In the genomic region with DNA sequence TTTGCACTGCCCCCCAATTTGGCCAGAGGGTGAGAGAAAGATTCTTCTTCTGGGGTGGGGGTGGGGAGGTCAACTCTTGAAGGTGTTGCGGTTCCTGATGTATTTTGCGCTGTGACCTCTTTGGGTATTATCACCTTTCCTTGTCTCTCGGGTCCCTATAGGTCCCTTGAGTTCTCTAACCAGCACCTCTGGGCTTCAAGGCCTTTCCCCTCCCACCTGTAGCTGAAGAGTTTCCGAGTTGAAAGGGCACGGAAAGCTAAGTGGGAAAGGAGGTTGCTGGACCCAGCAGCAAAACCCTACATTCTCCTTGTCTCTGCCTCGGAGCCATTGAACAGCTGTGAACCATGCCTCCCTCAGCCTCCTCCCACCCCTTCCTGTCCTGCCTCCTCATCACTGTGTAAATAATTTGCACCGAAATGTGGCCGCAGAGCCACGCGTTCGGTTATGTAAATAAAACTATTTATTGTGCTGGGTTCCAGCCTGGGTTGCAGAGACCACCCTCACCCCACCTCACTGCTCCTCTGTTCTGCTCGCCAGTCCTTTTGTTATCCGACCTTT, we compare ENCODE assay signal across 13 mouse cellular contexts. TPM values are rescaled to one million over a fixed set of nuclear protein-coding genes. Genes with fewer than 3 reads are reported as not detected.
A peak's percentile ranks its signal among the peaks of the same experiment; 100 is the strongest.
DNase-seq lines count a peak whose midpoint lies in the region; ATAC-seq and TF ChIP-seq lines count a peak whose summit lies in the region.
"Had no signal": no experiment of that assay in that cellular context is flagged by ENCODE, and none has a peak within 500 bp of the region (broad histone marks: within the 10 kb centered on the region; RNA-seq: fewer than 3 reads in every experiment).

No protein-coding gene starts in this region.

- H3ac ChIP-seq in myocyte (ENCODE audit: control insufficient read depth, insufficient read length): peak overlapping the region; percentile 2

- H3K79me2 ChIP-seq in myocyte (ENCODE audit: control insufficient read depth, insufficient read depth): no peaks in the 10 kb centered on the region

- 0 out of 2 replicates have a peak overlapping the region, but pooled peaks have one; percentile 8 for H3K4me2 ChIP-seq in heart, postnatal 0 days (ENCODE audit: low read depth, low read length)
- H3K4me2 ChIP-seq in hindbrain, postnatal 0 days (ENCODE audit: low read depth, low read length): peak overlapping the region; percentile 49
- H3K4me2 ChIP-seq in myocyte (ENCODE audit: low read depth): peak overlapping the region; percentile 22
- H3K4me2 ChIP-seq in liver, postnatal 0 days (ENCODE audit: low read depth, low read length): no peak overlapping the region
- H3K4me2 ChIP-seq in liver, embryonic 11.5 days: no peak overlapping the region
- H3K4me2 ChIP-seq: liver, embryonic 13.5 days had no signal

- no peak for DNase-seq in heart, postnatal 0 days (ENCODE audit: low spot score)
- no peak for DNase-seq in heart, postnatal 25 days (ENCODE audit: low spot score)
- DNase-seq in embryonic facial prominence, embryonic 10.5 days (ENCODE audit: low spot score): no peak
- DNase-seq in hindbrain, postnatal 0 days (ENCODE audit: low spot score): no peak
- DNase-seq in liver, postnatal 0 days: no peak
- no peak for DNase-seq in liver, embryonic 11.5 days (ENCODE audit: low spot score)
- DNase-seq: cerebellum, adult 11 months; liver, embryonic 13.5 days had no signal

- no peak for ATAC-seq in heart, postnatal 0 days (ENCODE audit: insufficient read depth, low read depth)
- no peak for ATAC-seq in hindbrain, postnatal 0 days
- no peak for ATAC-seq in liver, postnatal 0 days
- no peak for ATAC-seq in activated CD4-positive, CD25-positive, alpha-beta regulatory T cell, adult 4 months
- ATAC-seq in liver, embryonic 11.5 days (replicated peaks; ENCODE audit: low FRiP score): no peak

- no peak for TF ChIP-seq POLR2A in myocyte (IDR thresholded peaks at IDR 0.05; ENCODE audit: insufficient read length, low read depth)

- 6% methylated on average over 13 of the region's 13 CpGs for WGBS in heart, postnatal 0 days
- 8% methylated on average over 13 of the region's 13 CpGs for WGBS in embryonic facial prominence, embryonic 10.5 days
- 7% methylated on average over 13 of the region's 13 CpGs for WGBS in hindbrain, postnatal 0 days
- 3% methylated on average over 13 of the region's 13 CpGs for WGBS in liver, postnatal 0 days (ENCODE audit: insufficient replicate concordance)
- 6% methylated on average over 13 of the region's 13 CpGs for WGBS in liver, embryonic 11.5 days

- H3K27me3 ChIP-seq in heart, postnatal 0 days (ENCODE audit: control insufficient read depth, insufficient read depth, low read length): peaks cover 98% of the 10 kb centered on the region
- peaks cover 100% of the 10 kb centered on the region for H3K27me3 ChIP-seq in embryonic facial prominence, embryonic 10.5 days (replicated peaks; ENCODE audit: low read depth, poor library complexity, severe bottlenecking)
- peaks cover 88% of the 10 kb centered on the region for H3K27me3 ChIP-seq in hindbrain, postnatal 0 days (ENCODE audit: insufficient read depth, low read length)
- H3K27me3 ChIP-seq in myocyte (ENCODE audit: control insufficient read depth, insufficient read depth, insufficient read length): peaks cover 70% of the 10 kb centered on the region
- H3K27me3 ChIP-seq in liver, postnatal 0 days (ENCODE audit: insufficient read depth, low read length): peaks cover 98% of the 10 kb centered on the region
- H3K27me3 ChIP-seq in liver, embryonic 11.5 days (replicated peaks; ENCODE audit: control insufficient read depth, insufficient read depth, low read length): peaks cover 100% of the 10 kb centered on the region

- H3K9me3 ChIP-seq in heart, postnatal 0 days (replicated peaks; ENCODE audit: control insufficient read depth, low read length): no peaks in the 10 kb centered on the region
- no peaks in the 10 kb centered on the region for H3K9me3 ChIP-seq in embryonic facial prominence, embryonic 10.5 days
- H3K9me3 ChIP-seq in hindbrain, postnatal 0 days (ENCODE audit: low read length): no peaks in the 10 kb centered on the region
- no peaks in the 10 kb centered on the region for H3K9me3 ChIP-seq in liver, postnatal 0 days (ENCODE audit: low read length)
- H3K9me3 ChIP-seq in liver, embryonic 11.5 days (ENCODE audit: control insufficient read depth, low read length): no peaks in the 10 kb centered on the region
- H3K9me3 ChIP-seq: liver, embryonic 13.5 days had no signal

- no peak overlapping the region for H3K27ac ChIP-seq in heart, postnatal 0 days (ENCODE audit: low read depth)
- no peak overlapping the region for H3K27ac ChIP-seq in embryonic facial prominence, embryonic 10.5 days (replicated peaks)
- no peak overlapping the region for H3K27ac ChIP-seq in hindbrain, postnatal 0 days
- no peak overlapping the region for H3K27ac ChIP-seq in liver, postnatal 0 days (ENCODE audit: low read depth)
- H3K27ac ChIP-seq in liver, embryonic 11.5 days (ENCODE audit: low read depth, low read length): no peak overlapping the region
- H3K27ac ChIP-seq: liver, embryonic 13.5 days had no signal

- peaks cover 21% of the 10 kb centered on the region for H3K4me1 ChIP-seq in heart, postnatal 0 days (ENCODE audit: control insufficient read depth, insufficient read depth)
- H3K4me1 ChIP-seq in embryonic facial prominence, embryonic 10.5 days: peaks cover 58% of the 10 kb centered on the region
- 0 out of 2 replicates have a peak, but pooled peaks cover 7% of the 10 kb centered on the region for H3K4me1 ChIP-seq in hindbrain, postnatal 0 days (ENCODE audit: insufficient read depth, low read length)
- peaks cover 15% of the 10 kb centered on the region for H3K4me1 ChIP-seq in liver, postnatal 0 days (ENCODE audit: insufficient read depth)
- peaks cover 11% of the 10 kb centered on the region for H3K4me1 ChIP-seq in liver, embryonic 11.5 days (replicated peaks; ENCODE audit: control insufficient read depth, insufficient read depth, low read length)

- no peaks in the 10 kb centered on the region for H3K36me3 ChIP-seq in heart, postnatal 0 days (replicated peaks; ENCODE audit: control insufficient read depth, insufficient read depth, low read length)
- no peaks in the 10 kb centered on the region for H3K36me3 ChIP-seq in embryonic facial prominence, embryonic 10.5 days (replicated peaks)
- no peaks in the 10 kb centered on the region for H3K36me3 ChIP-seq in hindbrain, postnatal 0 days (ENCODE audit: insufficient read depth, low read length)
- no peaks in the 10 kb centered on the region for H3K36me3 ChIP-seq in myocyte (ENCODE audit: control insufficient read depth, insufficient read depth)
- H3K36me3 ChIP-seq in liver, postnatal 0 days (replicated peaks; ENCODE audit: insufficient read depth, low read length): no peaks in the 10 kb centered on the region
- no peaks in the 10 kb centered on the region for H3K36me3 ChIP-seq in liver, embryonic 11.5 days (ENCODE audit: control insufficient read depth, insufficient read depth, low read length)
- H3K36me3 ChIP-seq: liver, embryonic 13.5 days had no signal

- intact Hi-C loops in heart, postnatal 25 days (cut with DNase I): no loop called here

- H3K9ac ChIP-seq in heart, postnatal 0 days (replicated peaks; ENCODE audit: low read depth, low read length): no peak overlapping the region
- H3K9ac ChIP-seq in hindbrain, postnatal 0 days (replicated peaks; ENCODE audit: low read length): peak overlapping the region; percentile 15; the same call in 1 of the 2 replicates
- no peak overlapping the region for H3K9ac ChIP-seq in liver, postnatal 0 days (replicated peaks)
- H3K9ac ChIP-seq in liver, embryonic 11.5 days (ENCODE audit: low read depth, low read length): no peak overlapping the region
- H3K9ac ChIP-seq: liver, embryonic 13.5 days had no signal

- H3K4me3 ChIP-seq in heart, postnatal 0 days (ENCODE audit: low read depth, low read length): peak overlapping the region; percentile 33
- peak overlapping the region; percentile 41 for H3K4me3 ChIP-seq in embryonic facial prominence, embryonic 10.5 days
- H3K4me3 ChIP-seq in hindbrain, postnatal 0 days (ENCODE audit: low read length): peak overlapping the region; percentile 32
- no peak overlapping the region for H3K4me3 ChIP-seq in myocyte
- no peak overlapping the region for H3K4me3 ChIP-seq in liver, postnatal 0 days (ENCODE audit: low read depth, low read length)
- no peak overlapping the region for H3K4me3 ChIP-seq in liver, embryonic 11.5 days (ENCODE audit: low read depth, low read length)

- TF ChIP-seq CTCF in heart, postnatal 0 days (IDR thresholded peaks at IDR 0.05; ENCODE audit: low read depth): no peak
- no peak for TF ChIP-seq CTCF in hindbrain, postnatal 0 days (IDR thresholded peaks at IDR 0.05; ENCODE audit: low read depth)
- no peak for TF ChIP-seq CTCF in liver, postnatal 0 days (IDR thresholded peaks at IDR 0.05; ENCODE audit: low read depth)

- no peak for TF ChIP-seq EP300 in heart, postnatal 0 days (IDR thresholded peaks at IDR 0.05; ENCODE audit: low read depth)
- no peak for TF ChIP-seq EP300 in liver, postnatal 0 days (IDR thresholded peaks at IDR 0.05; ENCODE audit: low read depth)

RNA-seq across cellular contexts. Expression of a gene that starts 3.6 kb away (rescaled TPM):
- not detected in 2 replicates for total RNA-seq in heart, postnatal 0 days (2014; rRNA removed; ENCODE audit: low replicate concordance)
- polyA plus RNA-seq in heart, postnatal 0 days (2015; fragmentation: Nextera tagmentation; extraction: Ambion mirVana): not detected in 2 replicates
- total RNA-seq in heart, postnatal 25 days (2021): not detected
- polyA plus RNA-seq in embryonic facial prominence, embryonic 10.5 days (2016; fragmentation: Nextera tagmentation; extraction: Ambion mirVana): 1.0 and 1.5 TPM in 2 replicates
- 0.05 TPM in 1 of 2 replicates, not detected in the other for total RNA-seq in hindbrain, postnatal 0 days (2014; rRNA removed)
- 0.52 and 0.59 TPM in 2 replicates for polyA plus RNA-seq in hindbrain, postnatal 0 days (2015; fragmentation: Nextera tagmentation; extraction: Ambion mirVana)
- 0.06 TPM for polyA plus RNA-seq in myocyte (2012; fragmentation: generic; extraction: Trizol)
- polyA plus RNA-seq in liver, postnatal 0 days (2015; fragmentation: Nextera tagmentation; extraction: Ambion mirVana): not detected in 2 replicates
- polyA plus RNA-seq in activated CD4-positive, CD25-positive, alpha-beta regulatory T cell, adult 4 months (2017; shearing (Covaris generic)): not detected
- polyA plus RNA-seq in liver, embryonic 11.5 days (2014; fragmentation: Nextera tagmentation; extraction: Ambion mirVana): not detected in 2 replicates
- total RNA-seq: CH12.LX; heart, adult 8-10 months; layer of hippocampus, adult 8-10 months had no signal
- polyA plus RNA-seq: liver, embryonic 13.5 days had no signal

RNA-seq across cellular contexts. Expression of a gene that starts 15.3 kb away (rescaled TPM):
- not detected in 2 replicates for total RNA-seq in heart, postnatal 0 days (2014; rRNA removed; ENCODE audit: low replicate concordance)
- polyA plus RNA-seq in heart, postnatal 0 days (2015; fragmentation: Nextera tagmentation; extraction: Ambion mirVana): 0.07 TPM in 1 of 2 replicates, not detected in the other
- under 1 TPM; 0.34 to 0.57 TPM for total RNA-seq in heart, postnatal 25 days (2021)
- polyA plus RNA-seq in embryonic facial prominence, embryonic 10.5 days (2016; fragmentation: Nextera tagmentation; extraction: Ambion mirVana): 0.34 and 0.40 TPM in 2 replicates
- total RNA-seq in hindbrain, postnatal 0 days (2014; rRNA removed): 1.4 and 4.5 TPM in 2 replicates
- polyA plus RNA-seq in hindbrain, postnatal 0 days (2015; fragmentation: Nextera tagmentation; extraction: Ambion mirVana): 0.29 TPM in 1 of 2 replicates, not detected in the other
- 3.3 TPM for polyA plus RNA-seq in myocyte (2012; fragmentation: generic; extraction: Trizol)
- polyA plus RNA-seq in liver, postnatal 0 days (2015; fragmentation: Nextera tagmentation; extraction: Ambion mirVana): 0.04 and 0.08 TPM in 2 replicates
- under 1 TPM in 1 of 2 experiments, not detected in 1; 0.22 TPM for polyA plus RNA-seq in activated CD4-positive, CD25-positive, alpha-beta regulatory T cell, adult 4 months (2017; shearing (Covaris generic))
- not detected in 2 replicates for polyA plus RNA-seq in liver, embryonic 11.5 days (2014; fragmentation: Nextera tagmentation; extraction: Ambion mirVana)
- polyA plus RNA-seq: liver, embryonic 13.5 days had no signal

RNA-seq across cellular contexts. Expression of a gene that starts 16.1 kb away (rescaled TPM):
- 1.4 and 1.9 TPM in 2 replicates for total RNA-seq in heart, postnatal 0 days (2014; rRNA removed; ENCODE audit: low replicate concordance)
- 0.11 TPM in 2 replicates for polyA plus RNA-seq in heart, postnatal 0 days (2015; fragmentation: Nextera tagmentation; extraction: Ambion mirVana)
- total RNA-seq in heart, postnatal 25 days (2021): under 1 TPM; 0.21 to 0.59 TPM
- polyA plus RNA-seq in embryonic facial prominence, embryonic 10.5 days (2016; fragmentation: Nextera tagmentation; extraction: Ambion mirVana): not detected in 2 replicates
- total RNA-seq in hindbrain, postnatal 0 days (2014; rRNA removed): 2.7 and 6.5 TPM in 2 replicates
- polyA plus RNA-seq in hindbrain, postnatal 0 days (2015; fragmentation: Nextera tagmentation; extraction: Ambion mirVana): 0.45 and 0.64 TPM in 2 replicates
- 0.11 TPM for polyA plus RNA-seq in myocyte (2012; fragmentation: generic; extraction: Trizol)
- polyA plus RNA-seq in liver, postnatal 0 days (2015; fragmentation: Nextera tagmentation; extraction: Ambion mirVana): not detected in 2 replicates
- polyA plus RNA-seq in activated CD4-positive, CD25-positive, alpha-beta regulatory T cell, adult 4 months (2017; shearing (Covaris generic)): not detected
- 0.12 and 0.16 TPM in 2 replicates for polyA plus RNA-seq in liver, embryonic 11.5 days (2014; fragmentation: Nextera tagmentation; extraction: Ambion mirVana)
- polyA plus RNA-seq: liver, embryonic 13.5 days had no signal

RNA-seq across cellular contexts. Expression of a gene that starts 30.2 kb away (rescaled TPM):
- total RNA-seq in heart, postnatal 0 days (2014; rRNA removed; ENCODE audit: low replicate concordance): 27.6 and 28.7 TPM in 2 replicates
- polyA plus RNA-seq in heart, postnatal 0 days (2015; fragmentation: Nextera tagmentation; extraction: Ambion mirVana): 15.9 and 17.3 TPM in 2 replicates
- 10 to 100 TPM; 18.5 to 20.8 TPM for total RNA-seq in heart, postnatal 25 days (2021)
- polyA plus RNA-seq in embryonic facial prominence, embryonic 10.5 days (2016; fragmentation: Nextera tagmentation; extraction: Ambion mirVana): 41.6 and 43.1 TPM in 2 replicates
- total RNA-seq in hindbrain, postnatal 0 days (2014; rRNA removed): 127 TPM in 2 replicates
- polyA plus RNA-seq in hindbrain, postnatal 0 days (2015; fragmentation: Nextera tagmentation; extraction: Ambion mirVana): 80.7 and 92.9 TPM in 2 replicates
- 72.0 TPM for polyA plus RNA-seq in myocyte (2012; fragmentation: generic; extraction: Trizol)
- 9.6 and 10.4 TPM in 2 replicates for polyA plus RNA-seq in liver, postnatal 0 days (2015; fragmentation: Nextera tagmentation; extraction: Ambion mirVana)
- polyA plus RNA-seq in activated CD4-positive, CD25-positive, alpha-beta regulatory T cell, adult 4 months (2017; shearing (Covaris generic)): 10 to 100 TPM; 29.9 to 46.7 TPM
- polyA plus RNA-seq in liver, embryonic 11.5 days (2014; fragmentation: Nextera tagmentation; extraction: Ambion mirVana): 25.3 and 25.8 TPM in 2 replicates

RNA-seq across cellular contexts. Expression of a gene that starts 38.1 kb away (rescaled TPM):
- 115 and 134 TPM in 2 replicates for total RNA-seq in heart, postnatal 0 days (2014; rRNA removed; ENCODE audit: low replicate concordance)
- polyA plus RNA-seq in heart, postnatal 0 days (2015; fragmentation: Nextera tagmentation; extraction: Ambion mirVana): 113 and 114 TPM in 2 replicates
- 100 to 1,000 TPM in 1 of 2 experiments, 10 to 100 TPM in 1; 90.5 to 103 TPM for total RNA-seq in heart, postnatal 25 days (2021)
- 83.5 and 85.3 TPM in 2 replicates for polyA plus RNA-seq in embryonic facial prominence, embryonic 10.5 days (2016; fragmentation: Nextera tagmentation; extraction: Ambion mirVana)
- total RNA-seq in hindbrain, postnatal 0 days (2014; rRNA removed): 62.4 and 99.4 TPM in 2 replicates
- 61.1 and 62.3 TPM in 2 replicates for polyA plus RNA-seq in hindbrain, postnatal 0 days (2015; fragmentation: Nextera tagmentation; extraction: Ambion mirVana)
- 99.7 TPM for polyA plus RNA-seq in myocyte (2012; fragmentation: generic; extraction: Trizol)
- 42.0 and 47.4 TPM in 2 replicates for polyA plus RNA-seq in liver, postnatal 0 days (2015; fragmentation: Nextera tagmentation; extraction: Ambion mirVana)
- polyA plus RNA-seq in activated CD4-positive, CD25-positive, alpha-beta regulatory T cell, adult 4 months (2017; shearing (Covaris generic)): 100 to 1,000 TPM in 1 of 2 experiments, 10 to 100 TPM in 1; 98.2 to 133 TPM
- 128 and 140 TPM in 2 replicates for polyA plus RNA-seq in liver, embryonic 11.5 days (2014; fragmentation: Nextera tagmentation; extraction: Ambion mirVana)

Comparison
In these comparisons a context has a peak if more than half of its experiments do, and no peak if none do; other contexts are left out.
1. H3K4me2 ChIP-seq: peak in heart, postnatal 0 days (single experiment), hindbrain, postnatal 0 days (single experiment) and myocyte (single experiment); none in liver, postnatal 0 days (single experiment) and liver, embryonic 11.5 days (single experiment).
2. H3K4me3 ChIP-seq: peak in heart, postnatal 0 days (single experiment), embryonic facial prominence, embryonic 10.5 days (single experiment) and hindbrain, postnatal 0 days (single experiment); none in myocyte (single experiment), liver, postnatal 0 days (single experiment) and liver, embryonic 11.5 days (single experiment).